Mouse (Mus musculus): ENCODE data around the gene Mrps7. TPM values are rescaled to one million over a fixed set of nuclear protein-coding genes. Genes with fewer than 3 reads are reported as not detected.

Gene Mrps7
- 10 to 100 TPM; 73.4 to 84.2 (median 81.8) TPM for total RNA-seq (2022)

- DNase-seq (ENCODE audit: low spot score in 2 of 2) = peak; percentile 88 to 90
Measured at GRCm38 (mm10) chr11:115603476-115604303, at the start of gene Mrps7, which contains the start of gene Gga3. TSS of gene Mrps7 (plus strand) at chr11:115603925. TSS of gene Gga3 (minus strand) at chr11:115604051.

GRCm38 (mm10) chr11:115555717-115556116 is 48.0 kb upstream of the Mrps7 start:
- DNase-seq (ENCODE audit: low spot score in 2 of 2) = no peak

DNA sequence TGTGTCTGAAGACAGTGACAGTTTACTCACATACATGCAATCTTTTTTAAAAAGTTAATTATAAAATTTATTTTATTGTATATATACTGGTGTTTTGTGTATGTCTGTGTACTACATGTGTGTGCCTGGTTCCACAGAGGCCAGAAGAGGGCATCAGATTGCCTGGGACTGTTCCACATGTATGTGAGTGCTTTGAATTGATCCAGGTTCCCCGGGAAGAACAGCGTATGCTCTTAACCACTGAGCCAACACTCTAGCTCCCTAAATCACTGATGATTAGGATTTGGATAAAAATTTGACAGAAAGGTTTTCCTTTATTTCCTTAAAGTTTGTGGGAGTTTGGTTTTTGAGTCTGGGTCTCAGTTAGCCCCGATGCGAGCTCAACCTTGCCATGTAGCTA is 40.3 kb upstream of the Mrps7 start:
- DNase-seq (ENCODE audit: low spot score in 2 of 2) = no peak

GRCm38 (mm10) chr11:115564064-115564809 is 39.5 kb upstream of the Mrps7 start, which contains the start of gene Nup85:
TSS of gene Nup85 (plus strand) at chr11:115564434.
- DNase-seq (ENCODE audit: low spot score in 2 of 2) = peak; percentile 95 to 97

- no peak for DNase-seq (ENCODE audit: low spot score in 2 of 2)
Measured at GRCm38 (mm10) chr11:115564961-115565360, 38.8 kb upstream of the Mrps7 start.

- DNase-seq (ENCODE audit: low spot score in 2 of 2) = no peak
Measured at GRCm38 (mm10) chr11:115579080-115579479, 24.6 kb upstream of the Mrps7 start.

- no peak for DNase-seq (ENCODE audit: low spot score in 2 of 2)
Measured at GRCm38 (mm10) chr11:115582913-115583606, 20.7 kb upstream of the Mrps7 start.

- no peak for DNase-seq (ENCODE audit: low spot score in 2 of 2)
Measured at GRCm38 (mm10) chr11:115584376-115585073, 19.2 kb upstream of the Mrps7 start.

DNA sequence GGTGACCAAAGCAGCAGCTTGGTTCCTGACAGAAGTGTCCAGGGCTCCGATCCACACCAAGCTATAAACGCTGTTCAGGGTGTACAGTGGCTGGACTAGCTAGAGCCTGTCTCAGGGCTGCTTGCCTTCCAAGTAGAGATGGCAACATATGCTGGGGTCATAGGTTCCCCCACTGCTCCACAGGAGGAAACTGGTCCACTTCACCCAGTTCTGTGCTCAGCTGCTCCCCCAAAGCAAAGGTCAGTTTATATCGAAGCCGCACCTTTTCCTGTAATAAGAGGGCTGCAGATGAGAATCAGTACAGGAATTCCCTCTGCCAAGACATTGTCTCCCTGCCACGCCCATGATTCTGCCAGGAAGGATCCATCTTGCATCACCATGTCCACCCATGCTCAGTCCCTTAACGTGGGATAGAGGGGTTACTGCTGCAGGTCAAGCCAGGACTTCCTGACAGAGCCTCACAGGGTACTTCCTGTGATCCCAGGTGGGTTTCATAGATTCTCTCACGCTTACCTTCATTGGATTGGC is 18.1 kb upstream of the Mrps7 start:
- no peak for DNase-seq (ENCODE audit: low spot score in 2 of 2)

DNA sequence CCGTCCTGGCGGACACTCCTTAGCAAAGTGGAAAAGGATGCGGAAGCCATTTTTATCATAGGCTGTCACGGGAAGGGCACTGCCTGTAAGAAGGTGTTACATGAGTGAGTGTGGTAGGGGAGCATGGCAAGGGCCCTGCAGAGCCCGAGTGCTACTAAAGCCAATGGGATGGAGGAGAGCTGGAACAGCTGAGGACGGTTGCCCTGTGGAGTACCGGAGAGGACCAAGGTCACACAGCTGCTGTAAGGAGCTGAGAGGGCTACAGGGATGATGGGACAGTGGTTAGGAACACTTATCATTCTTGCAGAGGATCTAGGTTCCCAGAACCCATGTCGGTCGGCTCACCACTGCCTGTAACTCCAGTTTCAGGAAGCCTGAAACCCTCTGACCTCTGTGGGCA is 17.3 kb upstream of the Mrps7 start:
- no peak for DNase-seq (ENCODE audit: low spot score in 2 of 2)

DNA sequence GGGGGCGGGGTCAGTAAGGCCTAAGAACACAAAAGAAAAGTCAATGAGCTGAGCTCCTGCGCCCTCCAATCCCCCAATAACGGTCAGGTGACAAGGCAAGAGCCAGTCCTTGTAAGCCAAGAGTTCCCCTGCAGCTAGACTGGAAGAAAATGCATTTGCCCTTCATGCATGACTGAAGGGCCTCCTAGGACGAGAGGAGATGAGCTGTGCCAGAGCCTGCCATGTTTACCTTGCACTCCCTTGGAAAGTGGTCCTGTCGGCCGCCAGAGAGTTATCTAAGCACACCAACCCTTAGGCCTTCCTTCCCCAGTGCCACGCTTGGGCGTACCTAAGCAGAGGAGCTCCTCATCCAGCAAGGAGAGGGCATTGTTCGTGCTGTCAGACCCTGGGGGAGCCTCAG is 15.7 kb upstream of the Mrps7 start:
- no peak for DNase-seq (ENCODE audit: low spot score in 2 of 2)

DNA sequence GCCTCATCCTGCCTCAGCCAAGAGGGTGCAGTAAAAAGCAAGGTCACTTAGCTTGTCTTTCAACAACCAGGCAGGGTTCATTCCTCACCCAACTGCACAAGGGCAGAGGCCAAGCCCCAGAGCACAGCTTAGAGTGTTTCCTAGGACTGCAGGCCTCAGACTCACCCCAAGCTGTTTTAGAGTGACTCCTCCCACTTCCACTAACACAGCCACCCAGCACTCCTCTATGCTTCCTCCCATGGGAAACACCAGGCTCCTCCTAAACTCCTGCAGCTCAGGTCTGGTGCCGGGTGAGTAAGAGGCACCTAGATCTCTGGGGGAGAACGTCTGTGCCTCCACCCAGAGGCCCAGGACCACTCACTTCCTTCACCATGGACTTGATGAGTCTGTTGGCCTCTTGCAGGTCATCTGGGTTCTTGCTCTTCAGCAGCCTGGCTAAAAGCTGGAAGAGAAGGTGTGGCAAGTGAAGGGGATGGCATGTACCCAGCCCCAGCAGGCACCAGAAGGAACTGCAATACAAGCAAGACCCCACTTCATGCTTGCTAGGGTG is 13.1 kb upstream of the Mrps7 start:
- no peak for DNase-seq (ENCODE audit: low spot score in 2 of 2)

DNA sequence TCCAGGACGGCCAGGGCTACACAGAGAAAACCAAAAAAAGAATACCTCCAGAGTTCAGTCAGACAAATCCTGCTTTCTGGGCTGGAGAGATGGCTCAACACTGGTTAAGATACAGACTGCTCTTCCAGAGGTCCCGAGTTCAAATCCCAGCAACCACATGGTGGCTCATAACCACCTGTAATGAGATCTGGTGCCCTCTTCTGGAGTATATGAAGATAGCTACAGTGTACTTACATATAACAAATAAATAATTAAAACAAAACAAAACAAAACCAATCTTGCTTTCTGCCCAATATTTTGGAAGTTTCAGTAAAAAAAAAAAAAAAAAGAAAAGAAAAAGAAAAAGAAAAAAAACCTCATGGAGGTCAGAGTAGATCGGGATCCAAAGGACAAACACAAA is 8.5 kb upstream of the Mrps7 start:
- DNase-seq (ENCODE audit: low spot score in 2 of 2) = no peak

DNA sequence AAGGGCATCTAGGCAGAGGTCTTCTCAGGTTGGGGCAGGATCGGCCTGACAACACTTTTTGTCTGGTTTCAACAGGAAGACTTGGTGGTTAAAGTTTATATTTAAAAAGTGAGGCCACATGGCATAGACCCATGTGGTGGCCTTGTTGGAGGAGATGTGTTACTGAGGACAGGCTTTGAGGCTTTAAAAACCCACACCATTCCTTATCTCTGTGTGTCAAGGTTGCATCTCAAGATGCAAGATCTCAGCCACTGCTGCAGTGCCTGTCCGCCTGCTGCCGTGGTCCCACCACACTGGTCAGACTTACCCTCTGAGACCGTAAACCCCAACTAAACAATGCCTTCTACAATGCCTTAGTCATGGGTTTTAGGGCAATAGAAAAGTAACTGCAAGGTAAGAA is 5.4 kb upstream of the Mrps7 start:
- DNase-seq (ENCODE audit: low spot score in 2 of 2) = no peak

GRCm38 (mm10) chr11:115599722-115600121 is 4.0 kb upstream of the Mrps7 start:
- no peak for DNase-seq (ENCODE audit: low spot score in 2 of 2)

DNA sequence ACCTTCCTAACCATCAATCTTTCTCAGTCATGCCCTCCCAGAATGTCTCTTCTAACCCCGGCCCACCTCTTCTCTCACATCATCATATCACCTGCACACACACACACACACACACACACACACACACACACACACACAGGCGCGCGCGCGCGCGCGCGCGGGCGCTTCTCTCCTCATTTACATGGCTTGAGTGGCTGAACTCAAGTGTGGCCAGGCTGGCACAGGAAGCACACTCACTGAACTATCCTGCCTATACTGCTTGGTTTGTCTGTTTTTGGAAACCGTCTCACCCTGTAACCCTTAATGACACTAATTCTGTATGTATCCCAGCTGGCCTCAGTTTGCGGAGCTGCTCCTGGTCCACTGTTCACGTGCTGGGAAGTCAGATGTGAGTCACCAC is 3.0 kb upstream of the Mrps7 start:
- no peak for DNase-seq (ENCODE audit: low spot score in 2 of 2)

DNA sequence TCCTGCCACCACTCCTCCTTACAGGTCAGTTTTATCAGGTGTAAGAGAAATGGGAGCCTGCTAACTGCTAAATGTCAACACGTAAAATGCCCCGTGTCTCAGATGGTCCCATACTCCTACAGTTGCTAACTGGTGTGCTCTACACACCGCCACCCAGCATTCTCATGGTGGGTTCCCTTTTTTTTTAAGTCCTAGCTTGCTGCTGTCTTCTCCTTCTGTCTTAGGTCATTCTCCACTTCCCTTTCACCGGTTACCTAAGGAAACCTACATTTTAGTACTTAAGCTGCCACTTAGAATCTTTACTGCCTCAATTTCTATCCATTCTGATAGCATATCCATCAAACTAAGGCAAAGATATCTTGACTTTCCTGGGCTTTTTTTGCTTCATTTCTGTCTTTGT is 2.6 kb upstream of the Mrps7 start:
- no peak for DNase-seq (ENCODE audit: low spot score in 2 of 2)

- no peak for DNase-seq (ENCODE audit: low spot score in 2 of 2)
Measured at GRCm38 (mm10) chr11:115603128-115603475, 623 bp upstream of the Mrps7 start.

GRCm38 (mm10) chr11:115604304-115604696 is 575 bp downstream of the Mrps7 start:
- no peak for DNase-seq (ENCODE audit: low spot score in 2 of 2)

- no peak for DNase-seq (ENCODE audit: low spot score in 2 of 2)
Measured at GRCm38 (mm10) chr11:115606733-115607132, 3.0 kb downstream of the Mrps7 start.
